Mouse (Mus musculus) forebrain, embryonic 11.5 days (tissue): ENCODE measurements around the gene Mthfsd. TPM values are rescaled to one million over a fixed set of nuclear protein-coding genes. Genes with fewer than 3 reads are reported as not detected.

Experiments used
- ATAC-seq: fragments of 200-750 bp; cut with Nextera tagmentation; replicated peaks from 2 replicates; pipeline ENCODE4 v1.8.0; 2017; ENCODE audit warnings: moderate TSS enrichment; ENCODE audit not compliant: low FRiP score
- DNase-seq: peaks from one replicate; pipeline ENCODE4 v3.0.0-alpha.2; 2017; ENCODE audit warnings: low spot score
- H3K27ac ChIP-seq: fragments of 300-500 bp; sonication (generic); 2 replicates; pipeline ENCODE4 v1.5.1; 2014; ENCODE audit warnings: low read depth, low read length
- H3K27me3 ChIP-seq: fragments of 300-500 bp; sonication (generic); 2 replicates; pipeline ENCODE4 v1.6.1; 2014; ENCODE audit warnings: mild to moderate bottlenecking, low read length, mixed read lengths; ENCODE audit not compliant: control insufficient read depth, insufficient read depth
- H3K36me3 ChIP-seq: fragments of 300-500 bp; sonication (generic); 2 replicates; pipeline ENCODE4 v1.6.1; 2014; ENCODE audit warnings: mild to moderate bottlenecking, low read length, moderate library complexity, mixed read lengths; ENCODE audit not compliant: control insufficient read depth, insufficient read depth
- H3K4me1 ChIP-seq: fragments of 300-500 bp; sonication (generic); replicated peaks from 2 replicates; pipeline ENCODE4 v1.6.1; 2014; ENCODE audit warnings: low read length, mixed read lengths; ENCODE audit not compliant: control insufficient read depth, insufficient read depth
- H3K4me2 ChIP-seq: fragments of 300-500 bp; sonication (generic); 2 replicates; pipeline ENCODE4 v1.6.1; 2014; ENCODE audit warnings: low read depth, mild to moderate bottlenecking, low read length, moderate library complexity, mixed read lengths; ENCODE audit not compliant: severe bottlenecking
- H3K4me3 ChIP-seq: fragments of 300-500 bp; sonication (generic); 2 replicates; pipeline ENCODE4 v1.5.1; 2014; ENCODE audit warnings: low read depth, low read length
- H3K9ac ChIP-seq: fragments of 300-500 bp; sonication (generic); 2 replicates; pipeline ENCODE4 v1.6.1; 2014; ENCODE audit warnings: low read length
- H3K9me3 ChIP-seq: fragments of 300-500 bp; sonication (generic); 2 replicates; pipeline ENCODE4 v1.6.1; 2016; ENCODE audit warnings: low read length, mixed read lengths; ENCODE audit not compliant: control insufficient read depth
- WGBS: fragments of 180-500 bp; shearing (Covaris S2); extraction: QIAGEN DNeasy Blood & Tissue Kit; methylation state at CpG from one replicate; pipeline ENCODE4 v1.1.7; 2014; 5-methylcytosine and 5-hydroxymethylcytosine counted together
- polyA plus RNA-seq: library from polyadenylated mRNA; unstranded; fragments of >200 nt; fragmentation: Nextera tagmentation; extraction: Ambion mirVana; gene quantifications from 2 replicates; pipeline ENCODE4 v1.2.1, GENCODE M21; 2014

Mthfsd gene
- polyA plus RNA-seq, 1 experiment from 2014 or later: 52.8 TPM

DNA sequence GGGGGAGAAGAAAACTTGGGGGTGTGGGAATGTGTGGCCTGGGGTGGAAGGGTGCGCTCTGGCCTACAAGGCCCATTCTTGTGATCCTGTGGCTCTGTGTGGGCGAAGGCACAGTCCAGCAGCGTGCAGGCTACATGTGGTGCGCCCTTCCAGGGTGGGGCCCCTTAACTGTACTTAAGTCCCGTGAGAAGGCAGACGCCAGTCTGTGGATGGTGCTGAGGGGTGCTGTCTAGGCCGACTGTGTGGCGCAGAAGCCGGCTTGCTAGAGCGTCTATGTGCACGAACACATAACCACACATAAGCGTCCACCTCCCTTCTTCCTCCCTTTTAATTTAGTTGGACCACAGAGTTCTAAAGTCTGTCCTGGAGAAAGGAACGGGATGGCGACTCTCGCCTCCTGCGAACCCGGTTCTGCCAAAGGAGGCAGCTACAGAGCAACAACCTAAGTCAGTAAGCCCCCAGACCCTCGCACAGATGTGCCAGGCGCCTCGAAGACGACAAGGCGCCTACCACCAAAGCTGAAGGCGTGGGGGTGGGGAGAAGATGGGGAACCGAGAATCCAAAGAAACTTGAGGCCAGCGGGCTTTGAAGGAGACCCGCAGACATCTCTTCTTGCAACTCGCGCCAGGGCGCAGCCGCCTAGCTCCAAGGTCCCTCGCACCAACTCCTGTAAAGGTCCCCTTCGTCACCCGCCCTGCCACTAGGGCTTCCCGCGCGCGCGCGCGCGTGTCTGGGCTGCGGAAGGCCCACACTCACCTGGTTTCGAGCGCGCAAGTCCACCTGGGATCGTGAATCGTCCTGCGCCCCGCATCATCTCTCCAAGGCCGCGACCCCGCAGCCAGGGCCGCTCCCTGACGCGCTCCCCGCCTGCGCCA, 25.7 kb downstream of the Mthfsd start:
- peak overlapping the region; percentile 26; the same call in 1 of the 2 replicates for H3K4me2 ChIP-seq
- no peaks in the 10 kb centered on the region for H3K9me3 ChIP-seq
- H3K36me3 ChIP-seq: no peaks in the 10 kb centered on the region
- no peak for DNase-seq
- WGBS: under 1% methylated on average over 54 of the region's 57 CpGs
- peaks cover 99% of the 10 kb centered on the region for H3K27me3 ChIP-seq
- peak overlapping the region; percentile 36; the same call in 1 of the 2 replicates for H3K4me3 ChIP-seq
- H3K9ac ChIP-seq: no peak overlapping the region
- peaks cover 12% of the 10 kb centered on the region; the same call in 1 of the 2 replicates for H3K4me1 ChIP-seq
- ATAC-seq: no peak
- no peak overlapping the region for H3K27ac ChIP-seq

DNA sequence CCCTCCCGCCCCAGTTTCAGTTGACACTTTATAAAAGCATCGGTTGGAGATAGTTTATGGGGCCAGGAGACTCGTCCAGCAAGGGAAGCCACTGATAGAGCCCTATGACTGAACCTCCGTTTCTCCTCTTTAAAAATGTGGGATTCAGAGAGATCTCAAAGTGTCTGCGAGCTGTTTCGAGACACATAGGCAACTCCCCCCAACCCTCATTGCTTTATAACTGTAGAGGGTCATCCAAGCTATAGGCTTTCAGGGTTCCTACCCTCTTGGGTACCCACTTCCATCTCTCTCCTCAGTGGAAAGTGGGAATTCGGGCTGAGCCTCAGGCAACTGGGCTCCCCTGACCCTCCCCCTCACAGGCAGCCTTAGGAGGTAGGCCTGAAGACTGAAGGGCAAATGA, 26.8 kb downstream of the Mthfsd start:
- H3K9me3 ChIP-seq: no peaks in the 10 kb centered on the region
- DNase-seq (no peak), ATAC-seq (no peak)
- no peak overlapping the region for H3K4me3 ChIP-seq
- no peak overlapping the region for H3K4me2 ChIP-seq
- WGBS: under 1% methylated on average over 7 of the region's 7 CpGs
- peaks cover 99% of the 10 kb centered on the region for H3K27me3 ChIP-seq
- no peak overlapping the region for H3K9ac ChIP-seq
- H3K4me1 ChIP-seq: peaks cover 12% of the 10 kb centered on the region; the same call in 1 of the 2 replicates
- H3K36me3 ChIP-seq: no peaks in the 10 kb centered on the region
- no peak overlapping the region for H3K27ac ChIP-seq

DNA sequence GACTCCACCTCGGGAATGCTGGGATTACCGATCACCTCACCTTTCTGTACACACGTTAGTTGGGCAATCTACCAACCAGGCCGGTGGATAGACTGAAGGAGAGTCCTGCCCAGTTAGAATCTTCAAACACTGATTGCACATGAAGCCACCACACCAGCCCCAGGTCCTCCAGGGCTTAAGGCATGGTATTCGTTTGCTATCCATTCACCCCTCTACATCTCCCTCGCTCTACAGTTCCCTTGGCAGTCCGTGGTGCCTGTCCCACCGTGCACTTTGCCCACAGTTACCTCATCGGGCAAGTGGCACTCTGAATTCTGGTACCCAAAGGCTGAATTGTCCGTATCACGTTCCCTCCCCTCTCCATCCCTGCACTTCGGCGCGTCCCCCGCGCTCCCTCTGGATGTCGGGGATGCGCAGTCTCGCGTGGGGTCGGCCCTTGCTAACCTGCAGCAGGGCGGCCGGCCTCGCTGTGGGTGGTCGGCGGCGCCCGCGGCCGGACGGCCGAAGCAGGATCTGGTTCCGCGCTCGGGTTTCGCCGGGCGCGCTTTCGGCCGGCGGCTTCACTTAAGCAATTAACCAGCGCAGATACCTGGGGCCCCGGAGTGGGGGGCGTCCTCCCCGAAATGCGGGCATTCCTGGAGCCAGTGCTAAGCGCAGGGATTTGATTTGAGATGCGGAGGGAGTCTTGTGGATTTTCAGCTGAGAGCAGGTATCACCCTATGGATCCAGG, 27.7 kb downstream of the Mthfsd start:
- peaks cover 12% of the 10 kb centered on the region; the same call in 1 of the 2 replicates for H3K4me1 ChIP-seq
- ATAC-seq: no peak
- H3K4me3 ChIP-seq: no peak overlapping the region

DNA sequence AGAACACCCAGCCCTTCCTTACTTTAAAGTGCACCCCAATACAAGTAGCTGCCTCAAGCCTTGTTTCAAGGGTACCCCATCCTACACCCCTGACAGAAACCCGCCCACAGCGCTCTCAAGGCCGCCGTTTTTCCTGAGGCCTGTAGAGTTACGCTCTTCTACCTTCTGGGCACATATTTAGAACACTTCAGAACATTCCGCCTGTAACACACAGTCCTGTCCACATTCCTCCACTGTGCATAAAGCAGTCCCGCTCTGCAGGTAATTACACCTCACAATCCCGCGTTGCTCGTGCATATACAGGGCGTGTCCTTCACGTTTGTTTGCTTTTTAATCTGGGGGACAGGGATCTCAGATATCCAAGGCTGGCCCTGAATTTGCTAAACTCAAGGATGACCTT, 28.2 kb downstream of the Mthfsd start:
- H3K36me3 ChIP-seq: no peaks in the 10 kb centered on the region
- no peaks in the 10 kb centered on the region for H3K9me3 ChIP-seq
- H3K9ac ChIP-seq: no peak overlapping the region
- no peak for ATAC-seq
- peaks cover 11% of the 10 kb centered on the region; the same call in 1 of the 2 replicates for H3K4me1 ChIP-seq
- H3K27ac ChIP-seq: no peak overlapping the region
- no peak overlapping the region for H3K4me2 ChIP-seq
- WGBS: 1% methylated on average over 12 of the region's 12 CpGs
- H3K27me3 ChIP-seq: peaks cover 93% of the 10 kb centered on the region
- no peak for DNase-seq
- no peak overlapping the region for H3K4me3 ChIP-seq

More for the DNA sequence above, 27.7 kb downstream of the Mthfsd start:
- Histone ChIP-seq H3K27ac (no peak overlapping the region), H3K36me3 (no peaks in the 10 kb centered on the region), H3K27me3 (peaks cover 99% of the 10 kb centered on the region), H3K4me2 (no peak overlapping the region), H3K9ac (no peak overlapping the region), H3K9me3 (no peaks in the 10 kb centered on the region)
- under 1% methylated on average over 49 of the region's 49 CpGs for WGBS
- no peak for DNase-seq

DNA sequence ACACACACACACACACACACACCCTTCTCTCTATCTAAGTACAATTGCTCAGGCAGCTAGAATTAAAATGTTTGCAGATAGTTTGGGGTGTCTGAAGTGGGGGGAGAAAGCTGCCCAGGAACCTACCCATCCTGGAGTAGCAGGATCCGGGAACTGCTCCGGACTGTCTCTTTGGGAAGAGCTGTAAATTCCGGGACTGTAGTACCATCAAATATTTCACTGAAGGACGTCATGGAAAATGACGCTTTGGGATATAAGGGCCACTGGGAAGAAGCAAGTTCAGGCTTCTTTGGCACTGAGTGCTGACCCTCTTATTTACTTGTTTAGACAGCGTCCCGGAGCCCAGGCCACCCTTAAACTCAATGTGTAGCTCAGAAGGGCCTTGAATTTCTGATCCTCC, 29.0 kb downstream of the Mthfsd start:
- Histone ChIP-seq H3K9ac (no peak overlapping the region), H3K36me3 (no peaks in the 10 kb centered on the region), H3K9me3 (no peaks in the 10 kb centered on the region), H3K4me2 (no peak overlapping the region), H3K27ac (no peak overlapping the region), H3K4me1 (0 out of 2 replicates have a peak, but pooled peaks cover 5% of the 10 kb centered on the region), H3K4me3 (no peak overlapping the region), H3K27me3 (peaks cover 93% of the 10 kb centered on the region)
- WGBS: under 1% methylated on average over 7 of the region's 7 CpGs
- ATAC-seq (no peak), DNase-seq (no peak)

DNA sequence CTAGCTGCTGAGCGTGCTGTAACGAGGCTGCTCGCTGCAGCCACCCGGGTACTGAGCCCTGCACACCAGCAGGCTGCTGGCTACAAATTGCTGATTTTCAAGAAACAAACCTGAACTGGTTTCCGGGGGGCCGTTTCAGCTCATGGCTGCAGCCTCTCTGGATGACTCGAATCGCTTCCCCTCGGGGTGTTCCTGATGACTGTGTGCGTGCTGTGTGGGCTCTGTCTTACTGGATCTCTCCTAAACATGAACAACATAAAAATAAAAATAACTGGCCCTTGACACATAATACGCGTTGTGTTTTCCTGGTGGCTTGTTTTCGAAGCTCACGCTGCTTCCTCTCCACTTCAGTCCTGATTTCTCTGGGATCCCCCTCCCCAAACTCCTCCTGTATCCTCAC, 29.5 kb downstream of the Mthfsd start:
- H3K9me3 ChIP-seq: no peaks in the 10 kb centered on the region
- no peak overlapping the region for H3K4me3 ChIP-seq
- no peak for ATAC-seq
- DNase-seq: no peak
- H3K9ac ChIP-seq: no peak overlapping the region
- H3K4me1 ChIP-seq: 0 out of 2 replicates have a peak, but pooled peaks cover 4% of the 10 kb centered on the region
- H3K27me3 ChIP-seq: peaks cover 93% of the 10 kb centered on the region
- 2% methylated on average over 14 of the region's 14 CpGs for WGBS
- no peak overlapping the region for H3K4me2 ChIP-seq
- no peak overlapping the region for H3K27ac ChIP-seq
- no peaks in the 10 kb centered on the region for H3K36me3 ChIP-seq

DNA sequence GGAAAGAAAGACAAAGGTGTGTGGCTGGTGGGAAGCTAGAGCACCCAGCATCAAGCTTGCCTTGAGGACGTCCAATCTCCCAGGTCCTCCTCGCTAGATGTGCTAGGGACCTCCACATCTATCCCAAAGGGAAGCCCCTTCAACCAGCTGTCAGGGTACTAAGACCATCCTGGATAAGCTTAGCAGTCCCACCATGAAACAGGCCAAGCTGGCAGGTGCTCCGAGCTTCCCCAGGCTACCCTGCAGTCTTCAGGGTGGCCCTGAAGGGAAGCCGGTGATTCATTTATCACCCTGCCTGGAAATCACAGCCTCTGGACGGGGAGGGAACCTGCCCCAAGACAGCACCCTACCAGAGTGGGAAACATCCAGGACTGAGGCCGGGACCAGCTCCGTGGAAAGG, 31.6 kb downstream of the Mthfsd start:
- Histone ChIP-seq H3K9ac (no peak overlapping the region), H3K36me3 (no peaks in the 10 kb centered on the region), H3K27me3 (peaks cover 93% of the 10 kb centered on the region), H3K4me2 (no peak overlapping the region), H3K4me1 (peaks cover 6% of the 10 kb centered on the region; the same call in 1 of the 2 replicates), H3K9me3 (no peaks in the 10 kb centered on the region), H3K27ac (no peak overlapping the region), H3K4me3 (no peak overlapping the region)
- ATAC-seq (no peak), DNase-seq (no peak)
- WGBS: 5% methylated on average over 7 of the region's 7 CpGs

DNA sequence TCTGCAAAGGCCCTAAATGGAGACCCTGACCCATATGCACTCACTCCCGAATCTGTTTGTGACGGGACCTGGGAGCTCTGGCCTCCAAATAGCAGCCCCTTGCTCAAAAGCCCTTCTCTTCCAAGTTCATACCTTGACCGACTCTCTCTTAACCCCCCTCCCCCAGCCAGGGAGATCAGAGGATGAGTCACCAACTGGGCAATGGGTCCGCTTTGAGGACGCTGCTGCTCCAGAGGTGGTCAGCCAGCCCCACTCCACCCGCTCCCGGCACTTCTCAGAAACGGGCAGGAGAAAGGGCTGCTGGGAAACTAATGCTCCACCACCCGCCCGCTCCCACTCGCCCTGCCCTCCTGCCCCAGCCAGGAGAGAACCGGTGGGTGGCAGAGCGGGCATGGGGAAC, 32.3 kb downstream of the Mthfsd start:
- no peak overlapping the region for H3K27ac ChIP-seq
- ATAC-seq (no peak), DNase-seq (no peak)
- H3K9me3 ChIP-seq: no peaks in the 10 kb centered on the region
- no peak overlapping the region for H3K4me2 ChIP-seq
- peaks cover 93% of the 10 kb centered on the region for H3K27me3 ChIP-seq
- no peak overlapping the region for H3K4me3 ChIP-seq
- H3K36me3 ChIP-seq: no peaks in the 10 kb centered on the region
- WGBS: under 1% methylated on average over 13 of the region's 13 CpGs
- H3K9ac ChIP-seq: no peak overlapping the region
- H3K4me1 ChIP-seq: peaks cover 6% of the 10 kb centered on the region; the same call in 1 of the 2 replicates
